Mouse (Mus musculus) gonadal fat pad, adult 2 months (tissue): ENCODE measurements around the gene 2410004B18Rik. TPM values are rescaled to one million over a fixed set of nuclear protein-coding genes. Genes with fewer than 3 reads are reported as not detected.
A peak's percentile ranks its signal among the peaks of the same experiment; 100 is the strongest.
"Not testable (repeated sequence)": the region's sequence is repeated elsewhere in the genome, so short reads cannot be mapped to it uniquely, and the experiment has no call there.

ENCODE experiments used
- DNase-seq: peaks from one replicate; pipeline ENCODE4 v3.0.0-alpha.2; 2012; ENCODE audit warnings: low read depth
- polyA plus RNA-seq: library from polyadenylated mRNA; depleted of rRNA; stranded (reverse); fragments of >200 nt; gene quantifications from 2 replicates; pipeline ENCODE4 v1.2.3, GENCODE M21; 2012

The 2410004B18Rik gene
- polyA plus RNA-seq, 1 experiment = 6.7 TPM

DNA sequence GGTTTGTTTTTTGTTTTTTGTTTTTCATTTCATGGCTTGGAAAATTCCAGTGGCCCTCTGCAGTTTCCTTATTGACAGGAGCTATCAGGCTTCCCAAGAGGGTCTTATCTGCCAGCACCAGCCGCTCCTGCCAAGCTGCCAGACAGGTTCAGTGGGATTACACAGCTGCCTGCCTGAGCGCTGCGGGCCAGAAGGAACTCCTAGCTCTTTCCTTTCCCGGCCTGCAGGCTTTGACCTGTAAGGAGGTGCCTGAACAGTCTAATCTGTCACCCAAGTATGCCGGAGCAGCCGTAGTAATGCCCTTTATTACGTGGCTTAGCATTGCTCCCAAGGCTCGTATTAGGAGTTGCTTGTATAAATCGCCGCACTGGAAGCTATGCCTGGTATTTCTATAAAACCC lies 26.7 kb downstream of the 2410004B18Rik start:
- DNase-seq = no peak

DNA sequence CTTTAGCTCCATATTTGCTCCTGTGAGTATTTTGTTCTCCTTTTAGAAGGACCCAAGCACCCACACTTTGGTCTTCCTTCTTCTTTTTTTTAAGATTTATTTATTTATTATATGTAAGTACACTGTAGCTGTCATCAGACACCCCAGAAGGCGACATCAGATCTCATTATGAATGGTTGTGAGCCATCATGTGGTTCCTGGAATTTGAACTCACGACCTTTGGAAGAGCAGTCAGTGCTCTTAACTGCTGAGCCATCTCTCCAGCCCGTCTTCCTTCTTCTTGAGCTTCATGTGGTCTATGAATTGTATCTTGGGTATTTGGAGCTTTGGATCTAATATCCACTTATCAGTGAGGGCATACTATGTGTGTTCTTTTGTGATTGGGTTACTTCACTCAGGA lies 27.8 kb downstream of the 2410004B18Rik start:
- DNase-seq = not testable (repeated sequence)

DNA sequence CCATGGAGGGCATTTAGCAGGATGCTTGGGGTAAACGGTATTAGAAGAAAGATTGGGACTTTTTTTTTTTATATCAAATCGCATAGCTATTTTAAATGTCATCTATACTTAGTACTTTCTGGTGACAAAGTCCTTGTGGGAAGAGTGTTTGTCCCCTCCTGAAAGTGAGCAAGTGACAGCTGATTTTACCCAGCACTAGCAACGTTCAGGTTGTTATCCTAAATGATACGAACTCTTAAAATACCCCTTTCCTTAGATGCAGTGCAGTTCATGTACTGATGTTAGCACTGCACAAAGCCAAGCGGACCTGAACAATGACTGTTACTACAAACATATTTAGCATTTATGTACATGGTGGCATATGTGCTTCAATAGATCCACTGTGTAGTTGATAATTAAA lies 29.0 kb downstream of the 2410004B18Rik start:
- DNase-seq = no peak

DNA sequence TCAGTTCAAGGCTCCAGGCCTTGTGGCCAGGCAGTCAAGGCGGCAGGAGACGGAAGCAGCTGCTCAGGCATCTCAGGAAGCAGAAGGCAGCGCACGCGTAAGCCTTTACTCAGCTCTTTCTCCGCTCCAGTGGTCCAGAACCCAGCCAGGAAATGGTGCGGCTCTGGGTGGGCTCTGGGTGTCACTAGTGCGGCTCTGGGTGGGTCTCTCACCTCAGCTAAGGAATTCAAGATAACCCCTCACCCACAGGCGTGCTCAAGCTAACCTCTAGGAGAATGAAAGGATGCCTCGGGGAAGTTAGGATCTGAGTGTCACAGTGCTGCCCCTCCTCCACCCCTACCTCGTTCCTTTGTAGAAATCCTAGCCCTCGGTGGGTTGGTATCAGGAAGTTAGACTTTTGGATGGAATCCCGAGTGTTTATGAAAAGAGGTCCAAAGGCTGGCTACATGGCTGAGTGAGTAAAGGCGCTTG lies 31.3 kb downstream of the 2410004B18Rik start:
- no peak for DNase-seq

DNA sequence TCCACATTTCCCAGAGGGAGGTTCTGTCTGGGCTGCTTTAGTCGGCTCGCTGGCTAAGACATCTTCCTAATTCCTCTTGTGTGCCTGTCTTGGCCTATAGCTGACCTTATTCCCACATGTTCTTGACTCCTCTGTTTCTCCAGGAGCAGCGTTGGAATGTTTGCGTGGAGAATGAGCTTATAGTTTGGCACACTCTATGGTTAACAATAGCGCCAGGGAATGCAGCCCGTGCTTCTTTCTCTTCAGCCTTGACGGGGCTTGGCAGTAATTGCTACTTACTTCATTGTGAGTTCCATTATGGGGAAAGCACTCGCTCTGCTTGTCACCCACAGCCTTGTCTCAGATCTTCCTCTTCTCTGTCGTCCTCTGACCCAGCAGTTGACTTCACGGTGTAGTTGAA lies 33.7 kb downstream of the 2410004B18Rik start:
- no peak for DNase-seq

DNA sequence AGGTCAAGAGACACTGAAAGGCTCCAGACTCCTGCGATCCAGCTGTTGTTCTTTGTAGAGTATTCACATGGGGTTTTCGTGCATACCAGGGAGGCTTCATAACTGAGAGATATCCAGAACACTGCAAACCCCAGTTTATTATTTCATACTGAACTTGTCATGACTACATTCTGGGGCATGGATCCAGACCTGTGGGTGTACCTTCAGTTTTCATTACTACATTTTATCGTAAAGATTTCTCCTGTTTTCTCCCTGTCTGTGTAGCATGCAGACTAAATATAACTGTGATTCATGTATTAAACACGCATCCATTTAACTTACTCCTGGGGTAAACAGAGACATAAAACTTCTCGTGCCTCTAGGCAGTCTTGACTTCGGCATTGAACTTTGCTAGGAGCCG lies 37.2 kb downstream of the 2410004B18Rik start:
- DNase-seq = no peak

DNA sequence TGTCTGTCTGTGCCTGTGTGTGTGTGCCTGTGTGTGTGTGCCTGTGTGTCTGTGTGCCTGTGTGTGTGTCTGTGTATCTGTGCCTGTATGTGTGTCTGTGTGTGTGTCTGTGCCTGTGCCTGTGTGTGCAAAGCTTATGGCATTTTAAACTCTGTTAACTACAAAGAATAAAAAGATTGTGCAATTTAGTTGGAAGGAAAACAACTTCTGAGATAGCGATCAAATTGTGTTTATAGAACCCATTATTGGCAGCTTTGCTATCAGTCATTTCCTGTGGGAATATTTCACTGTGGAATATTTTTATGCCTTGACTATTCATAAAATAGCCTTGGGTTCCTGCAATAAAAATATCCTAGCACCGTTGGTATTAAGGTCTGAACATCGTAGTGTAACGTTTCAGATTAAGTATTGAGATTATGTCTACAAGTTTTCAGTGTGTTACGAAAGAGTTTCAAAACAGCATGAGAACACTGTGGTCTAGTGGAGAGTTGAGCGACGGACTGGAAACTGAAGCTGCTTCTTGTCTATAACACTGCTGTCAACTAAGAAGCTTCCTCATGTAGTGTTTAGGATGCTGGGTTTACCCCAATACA lies 47.6 kb downstream of the 2410004B18Rik start:
- no peak for DNase-seq

DNA sequence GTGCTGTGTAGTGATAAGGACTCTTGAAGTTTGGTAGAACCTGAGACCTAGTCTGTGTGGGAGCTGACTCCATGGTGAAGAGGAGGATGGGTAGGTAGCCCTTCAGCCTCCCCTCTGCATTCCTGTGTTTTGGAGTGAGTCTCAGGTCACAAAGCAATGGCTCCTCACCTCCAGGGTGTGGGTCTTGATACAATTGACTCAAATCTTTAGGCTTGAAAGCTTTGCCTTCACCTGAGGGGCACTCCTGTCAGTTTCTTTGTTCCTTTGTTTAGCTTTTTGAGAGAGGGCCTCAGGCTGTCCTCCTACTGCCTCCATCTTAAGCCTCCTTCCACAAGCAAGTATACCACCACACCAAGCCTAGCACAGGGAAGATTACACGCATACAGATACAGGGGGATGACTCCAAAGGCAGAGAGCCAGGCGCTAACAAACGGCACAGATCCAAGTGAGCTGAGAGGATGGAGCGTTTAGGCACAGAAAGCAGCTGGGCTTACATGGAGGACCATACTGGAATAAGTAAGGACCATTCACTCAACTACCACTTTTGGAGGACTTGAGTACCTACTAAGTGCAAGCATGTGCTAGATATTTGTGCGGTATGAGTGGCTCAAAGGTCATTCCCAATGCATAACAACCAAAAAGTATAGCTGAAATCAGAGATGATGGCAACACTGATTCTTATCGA lies 48.6 kb downstream of the 2410004B18Rik start:
- no peak for DNase-seq

DNA sequence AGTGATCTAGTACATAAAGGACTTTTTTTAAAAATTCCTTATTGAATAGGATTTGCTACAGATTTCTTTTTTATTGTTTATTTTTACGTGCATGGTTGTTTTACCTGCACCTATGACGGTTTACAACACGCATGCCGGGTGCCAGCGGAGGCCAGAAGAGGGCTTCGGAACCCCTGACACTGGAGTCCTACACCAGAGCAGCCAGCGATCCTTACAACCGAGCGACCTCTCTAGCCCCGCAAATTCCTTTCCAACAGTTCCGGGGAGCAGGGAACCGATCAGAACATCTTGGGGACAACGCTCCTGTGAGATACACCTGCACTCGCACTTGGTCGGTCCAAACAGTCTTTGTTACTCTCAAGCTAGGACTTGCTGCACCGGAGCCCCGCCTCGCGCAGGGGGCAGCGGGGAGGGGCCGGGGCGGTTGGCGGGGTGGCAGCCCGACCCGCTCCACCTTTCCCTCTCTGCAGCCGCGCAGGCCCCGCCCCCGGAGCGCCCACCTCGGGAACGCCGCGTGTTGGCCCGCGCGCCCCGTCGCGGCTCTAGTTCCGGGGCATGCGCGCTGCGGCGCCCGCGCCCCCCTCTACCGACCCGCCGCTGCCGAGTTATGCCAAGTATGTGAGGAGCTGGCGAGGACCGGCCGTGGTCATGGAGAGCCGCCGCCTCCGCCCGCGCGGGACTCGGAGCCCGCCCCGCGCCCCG lies 49.6 kb downstream of the 2410004B18Rik start, which contains the start of gene Syde2:
Gene Syde2, plus strand, starts transcription at position 603 of the 702 bp plus-strand sequence.
- no peak for DNase-seq

DNA sequence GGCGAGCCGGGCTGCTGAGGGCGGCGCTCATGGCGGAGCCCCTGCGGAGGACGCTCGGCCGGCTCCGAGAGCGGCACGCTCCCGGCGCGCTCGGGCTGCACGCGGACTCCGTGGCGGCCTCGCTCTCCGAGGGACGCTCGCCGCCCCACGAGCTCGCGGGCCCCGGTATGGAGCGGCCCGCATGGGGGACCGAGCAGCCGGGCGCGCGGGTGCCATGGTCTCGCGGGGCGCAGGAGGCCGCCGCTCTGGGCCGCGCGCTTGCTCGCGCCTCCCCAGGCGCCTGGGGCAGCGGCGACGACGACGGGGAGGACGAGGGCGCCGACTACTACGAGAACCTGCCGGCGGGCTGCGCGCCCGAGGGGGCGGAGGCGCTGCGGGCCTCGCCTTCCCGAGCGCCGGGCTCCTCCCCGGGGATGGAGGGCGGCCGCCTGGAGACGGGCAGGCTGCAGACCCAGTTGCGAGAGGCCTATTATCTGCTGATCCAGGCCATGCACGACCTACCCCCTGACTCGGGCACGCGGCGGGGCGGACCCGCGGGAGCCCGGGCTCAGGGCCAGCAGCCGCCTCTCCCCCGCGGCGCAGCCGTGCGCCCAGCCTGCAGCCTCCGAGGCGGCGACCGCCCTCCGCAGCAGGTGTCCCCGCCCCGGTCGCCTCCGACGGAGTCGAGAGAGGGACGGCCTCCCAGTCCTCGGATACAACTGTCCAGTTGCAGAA lies 50.3 kb downstream of the 2410004B18Rik start:
- no peak for DNase-seq

DNA sequence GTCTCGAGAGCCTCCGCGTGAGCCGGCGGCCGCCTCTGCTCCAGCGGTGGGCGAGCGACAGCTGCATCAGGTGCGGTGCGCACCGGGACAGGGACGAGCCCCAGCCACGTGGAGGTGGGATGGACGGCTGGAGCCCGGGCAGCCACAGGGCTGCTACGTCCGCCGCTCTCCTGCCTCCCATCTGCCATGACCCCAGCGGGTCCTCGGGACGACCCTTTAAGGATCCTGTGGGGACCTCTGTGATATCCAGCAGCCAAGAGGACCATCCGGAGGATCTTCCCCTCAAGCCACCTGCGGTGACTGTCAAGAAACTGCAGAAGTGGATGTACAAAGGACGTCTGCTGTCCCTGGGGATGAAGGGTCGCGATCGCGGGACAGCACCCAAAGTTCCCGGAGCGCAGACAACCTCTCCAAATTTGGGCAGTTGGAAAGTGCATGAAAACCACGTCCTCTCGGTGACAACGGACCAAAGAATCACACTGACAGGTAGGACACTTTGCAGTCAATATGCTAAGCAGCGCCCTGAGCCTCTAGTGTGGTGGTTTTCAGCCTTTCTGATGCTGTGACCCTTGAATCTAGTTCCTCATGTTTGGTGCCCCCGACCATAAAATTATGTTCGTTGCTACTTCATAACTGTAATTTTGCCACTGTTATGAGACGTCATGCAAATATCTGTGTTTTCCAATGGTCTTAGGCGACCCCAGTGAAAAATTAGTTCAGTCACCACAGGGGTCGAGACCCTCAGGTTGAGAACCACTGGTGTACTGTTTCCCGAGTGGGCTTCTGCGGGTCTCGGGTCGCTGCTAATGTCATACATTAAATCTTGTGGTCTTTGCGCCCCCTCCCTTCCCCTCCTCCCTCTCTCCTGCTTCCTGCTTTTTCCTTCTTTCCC lies 51.1 kb downstream of the 2410004B18Rik start:
- no peak for DNase-seq

DNA sequence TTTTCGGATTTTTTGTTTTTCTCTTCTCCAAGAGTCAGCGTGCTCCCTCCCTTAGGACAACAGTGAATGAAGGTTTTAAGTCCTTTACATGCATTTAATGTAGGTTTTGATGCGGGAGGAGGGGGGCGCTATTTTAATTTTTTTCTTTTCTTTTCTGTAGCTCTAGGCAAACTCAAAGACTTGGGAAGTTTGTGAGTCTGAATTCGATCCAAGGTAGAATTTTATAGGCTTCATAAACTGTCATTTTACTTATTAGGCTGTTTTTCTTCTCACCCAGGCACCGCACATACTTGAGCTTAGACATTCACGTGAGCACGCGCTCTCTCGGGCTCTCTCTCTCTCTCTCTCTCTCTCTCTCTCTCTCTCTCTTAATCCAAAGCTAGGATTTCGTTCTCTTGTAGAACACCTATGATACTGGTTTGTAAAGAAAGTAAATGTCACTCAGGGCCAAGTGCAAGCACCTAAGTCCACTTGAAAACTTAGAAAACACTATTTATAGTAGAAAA lies 51.8 kb downstream of the 2410004B18Rik start:
- DNase-seq = no peak

DNA sequence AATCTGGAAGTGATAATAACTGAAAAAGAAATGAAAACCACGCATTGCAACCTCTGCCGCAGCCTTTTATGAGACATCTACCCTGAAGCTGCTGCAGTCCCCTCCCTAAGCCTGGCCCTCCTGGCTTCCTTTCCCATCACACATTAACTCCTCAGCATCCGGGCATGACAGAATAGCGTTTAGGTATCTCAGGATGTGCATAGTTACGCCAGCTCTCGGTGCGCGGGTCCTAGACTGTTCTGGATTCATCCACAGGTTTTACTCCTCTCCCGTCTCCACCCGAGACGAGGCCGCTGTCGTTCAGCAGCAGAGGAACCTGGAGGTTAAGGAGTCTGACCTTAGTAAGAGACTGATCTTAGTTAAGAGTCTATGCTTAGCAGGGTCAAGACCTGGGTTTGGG lies 53.3 kb downstream of the 2410004B18Rik start:
- DNase-seq = no peak

DNA sequence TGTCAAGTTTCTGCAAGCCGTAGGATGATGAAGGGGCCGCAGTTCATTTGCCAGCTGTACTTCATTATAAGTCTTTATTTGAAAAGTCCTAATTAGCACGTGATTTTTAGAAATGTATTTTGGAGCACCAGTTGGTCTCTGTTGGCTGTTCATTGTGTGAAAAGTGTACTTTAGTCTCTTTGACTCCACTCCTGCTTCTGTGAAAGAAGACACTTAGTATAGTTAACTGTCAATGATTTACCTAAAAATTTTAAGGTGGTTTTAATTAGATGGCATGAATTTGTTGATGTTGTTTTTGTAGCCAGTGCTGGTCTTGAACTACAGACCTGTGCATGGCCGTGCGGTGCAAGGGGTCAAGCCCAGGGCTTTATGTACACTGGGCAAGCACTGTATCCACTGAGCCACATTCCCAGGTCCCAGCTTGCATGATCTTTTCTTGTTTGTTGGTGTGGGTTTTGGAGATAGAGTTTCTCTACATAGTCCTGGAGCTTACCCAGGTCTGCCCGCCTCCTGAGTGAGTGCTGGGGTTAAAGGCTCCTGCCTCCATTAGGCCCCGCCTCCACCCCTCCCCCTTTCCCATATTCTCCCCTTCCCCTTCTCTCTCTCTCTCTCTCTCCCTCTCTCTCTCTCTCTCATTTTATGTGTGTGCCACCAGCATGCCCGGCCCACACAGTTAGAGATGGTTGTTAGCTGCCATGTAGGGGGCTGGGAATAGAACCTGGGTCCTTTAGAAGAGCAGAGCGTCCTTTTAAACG lies 54.3 kb downstream of the 2410004B18Rik start:
- no peak for DNase-seq

DNA sequence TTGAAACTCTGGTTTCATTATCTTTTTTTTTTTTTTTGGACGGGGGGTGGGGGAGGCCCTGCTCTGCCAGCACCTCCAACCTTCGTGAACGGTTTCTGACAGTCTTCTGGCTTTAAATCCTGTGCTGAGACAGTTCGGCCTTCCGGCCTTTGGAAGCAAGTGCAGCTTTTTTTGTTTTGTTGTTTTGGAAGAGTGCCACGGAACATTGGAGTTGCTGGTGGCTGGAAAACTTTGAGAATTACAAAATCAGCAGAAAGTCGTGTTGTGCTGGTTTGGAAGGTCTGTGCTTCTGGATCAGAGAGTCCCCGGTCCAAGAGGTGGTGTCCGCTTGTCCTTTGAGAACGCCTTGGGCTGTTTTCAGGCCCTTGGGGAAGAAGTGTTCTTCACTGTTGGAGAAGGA lies 55.0 kb downstream of the 2410004B18Rik start:
- DNase-seq = peak; percentile 83

DNA sequence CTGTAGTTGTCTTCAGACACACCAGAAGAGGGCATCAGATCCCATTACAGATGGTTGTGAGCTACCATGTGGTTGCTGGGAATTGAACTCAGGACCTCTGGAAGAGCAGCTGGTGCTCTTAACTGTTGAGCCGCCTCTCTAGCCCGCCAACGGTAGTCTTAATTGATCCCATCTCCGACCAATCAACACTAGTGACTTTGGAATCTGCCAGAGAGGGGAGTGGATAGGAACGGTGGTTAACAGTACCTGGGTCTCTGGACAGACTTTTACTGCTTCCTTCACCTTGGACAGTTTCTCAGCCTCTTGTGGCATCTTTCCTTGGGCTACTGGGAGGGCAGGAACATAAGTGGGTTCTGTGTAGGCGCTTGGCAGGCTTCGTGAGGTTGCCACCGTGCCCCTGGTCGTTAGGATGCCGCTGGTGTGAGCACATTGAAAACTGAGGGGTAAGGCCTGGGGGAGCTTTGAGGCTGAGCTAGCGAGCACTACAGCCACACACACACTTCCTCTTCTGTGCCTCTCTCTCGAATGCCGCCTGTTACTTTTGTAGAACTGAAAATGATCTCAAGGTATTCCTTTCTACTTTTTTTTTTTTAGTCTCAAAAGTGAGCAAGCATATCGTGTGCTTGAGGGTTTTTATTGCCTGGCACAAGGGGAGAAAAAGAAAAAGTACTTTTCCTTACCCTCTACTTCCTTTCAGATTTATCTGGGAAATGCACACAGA lies 55.8 kb downstream of the 2410004B18Rik start:
- DNase-seq = no peak
